Mouse (Mus musculus): Measurements from ENCODE around the gene St6galnac1.

GRCm38 (mm10) chr11:116732536-116732935 is 42.8 kb downstream of the St6galnac1 start:
- TF ChIP-seq TAL1 (conservative IDR thresholded peaks at IDR 0.05; ENCODE audit: low read depth, low read length) (no peak), GATA1 (IDR thresholded peaks at IDR 0.05; ENCODE audit: borderline replicate concordance, low read length) (no peak), CTCF (IDR thresholded peaks at IDR 0.05; ENCODE audit: low read depth, low read length) (no peak), POLR2AphosphoS5 (IDR thresholded peaks at IDR 0.05; ENCODE audit: insufficient replicate concordance, low read depth, low read length) (no peak), GATA2 (IDR thresholded peaks at IDR 0.05; ENCODE audit: borderline replicate concordance, low read depth, low read length) (no peak)
